Comparison of ENCODE assay signal across 8 mouse cellular contexts in the genomic region with DNA sequence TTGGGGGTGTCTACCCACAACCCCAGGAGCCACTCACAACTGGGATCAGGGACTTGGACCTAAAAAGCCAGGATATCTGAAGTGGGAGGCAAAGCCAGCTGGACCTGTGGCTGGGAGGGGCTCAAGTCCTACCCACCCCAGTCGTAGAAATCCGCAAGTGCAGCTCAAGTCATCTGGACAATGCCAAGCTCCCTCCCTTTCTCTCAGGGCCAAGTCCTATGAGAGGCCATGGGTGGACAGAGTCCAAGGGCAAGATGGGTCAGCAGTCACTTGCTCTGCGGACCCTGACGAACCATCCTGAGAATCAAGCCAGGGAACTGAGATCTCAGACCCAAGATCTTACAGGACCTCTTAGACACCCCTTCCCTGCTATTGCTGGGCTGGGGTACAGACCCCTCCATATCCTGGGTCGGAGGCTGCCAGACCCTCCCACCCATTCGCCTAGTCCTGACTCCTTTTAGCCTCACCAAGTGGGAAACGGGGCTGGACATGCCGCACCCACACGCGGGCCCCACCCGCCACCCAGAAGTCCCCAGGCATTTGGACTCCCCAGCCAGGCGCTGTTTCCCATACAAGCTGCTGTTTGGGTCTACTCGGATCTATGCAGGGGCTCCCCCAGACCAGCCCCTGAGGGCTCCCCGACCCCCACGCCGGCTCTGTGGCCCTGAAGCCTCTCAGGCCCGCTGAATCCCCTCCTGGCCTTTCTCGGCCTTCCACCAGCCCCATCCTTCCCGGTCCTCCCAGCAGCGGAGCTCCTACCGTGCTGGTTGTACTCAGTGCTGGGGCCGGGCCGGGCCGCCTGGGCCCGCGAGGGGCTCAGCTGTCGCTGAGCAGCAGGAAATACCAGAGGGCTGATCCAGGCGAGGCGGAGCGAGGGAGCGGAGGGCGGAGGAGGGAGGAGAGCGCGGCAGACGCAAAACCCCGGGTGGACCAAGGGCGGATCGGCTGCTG. TPM values are rescaled to one million over a fixed set of nuclear protein-coding genes. Genes with fewer than 3 reads are reported as not detected.
A peak's percentile ranks its signal among the peaks of the same experiment; 100 is the strongest.
DNase-seq lines count a peak whose midpoint lies in the region; ATAC-seq and TF ChIP-seq lines count a peak whose summit lies in the region.

No protein-coding gene starts in this region.

- peak overlapping the region; percentile 70 for H3K9ac ChIP-seq in forebrain, embryonic 15.5 days (replicated peaks)

- intact Hi-C loops in heart, postnatal 14 days (cut with DNase I), result no loop called here

- peak; percentile 98 for ATAC-seq in CD4-positive, CD25-positive, alpha-beta regulatory T cell, adult 4 months
- peak; percentile 93 for ATAC-seq in forebrain, embryonic 15.5 days (replicated peaks)

- H3K4me2 ChIP-seq in forebrain, embryonic 15.5 days (replicated peaks), result peak overlapping the region; percentile 64

- DNase-seq in heart, postnatal 14 days, result peak; percentile 88 to 90
- DNase-seq in kidney, postnatal 4 days, result peak; percentile 91 to 94
- peak; percentile 84 for DNase-seq in lung, adult 2 months
- peak; percentile 31 to 66 for DNase-seq in thymus, postnatal 10 days (ENCODE audit: low spot score in 2 of 2)

- H3K27ac ChIP-seq in bone marrow macrophage, adult 2 months (ENCODE audit: insufficient read depth, low read depth, low read length), result no peak overlapping the region
- H3K27ac ChIP-seq in forebrain, embryonic 15.5 days (replicated peaks), result peak overlapping the region; percentile 81
- no peak overlapping the region for H3K27ac ChIP-seq in olfactory bulb, adult 2 months (ENCODE audit: insufficient read depth, low read depth, low read length)

- WGBS in forebrain, embryonic 15.5 days, result 5% methylated on average over 38 of the region's 38 CpGs
- WGBS in lung, adult 2 months, result 3% methylated on average over 36 of the region's 38 CpGs
- 3% methylated on average over 38 of the region's 38 CpGs for WGBS in olfactory bulb, adult 2 months

- H3K4me1 ChIP-seq in bone marrow macrophage, adult 2 months (ENCODE audit: control insufficient read depth, insufficient read depth, low read length), result no peaks in the 10 kb centered on the region
- peaks cover 33% of the 10 kb centered on the region for H3K4me1 ChIP-seq in forebrain, embryonic 15.5 days
- peaks cover 21% of the 10 kb centered on the region for H3K4me1 ChIP-seq in lung, adult 2 months (ENCODE audit: control insufficient read depth, insufficient read depth, low read length)
- H3K4me1 ChIP-seq in olfactory bulb, adult 2 months (ENCODE audit: control insufficient read depth, insufficient read depth, low read length), result peaks cover 17% of the 10 kb centered on the region

- 0 out of 2 replicates have a peak, but pooled peaks cover 5% of the 10 kb centered on the region for H3K27me3 ChIP-seq in forebrain, embryonic 15.5 days

- TF ChIP-seq CTCF in bone marrow macrophage, adult 2 months (IDR thresholded peaks at IDR 0.05; ENCODE audit: low read depth, low read length), result no peak
- TF ChIP-seq CTCF in lung, adult 2 months (IDR thresholded peaks at IDR 0.05; ENCODE audit: insufficient read depth, low read length), result no peak
- TF ChIP-seq CTCF in olfactory bulb, adult 2 months (IDR thresholded peaks at IDR 0.05; ENCODE audit: insufficient read depth, low read depth, low read length), result no peak

- 0 out of 2 replicates have a peak overlapping the region, but pooled peaks have one; percentile 18 for H3K4me3 ChIP-seq in bone marrow macrophage, adult 2 months (ENCODE audit: insufficient read depth, low read length)
- peak overlapping the region; percentile 48 for H3K4me3 ChIP-seq in forebrain, embryonic 15.5 days
- H3K4me3 ChIP-seq in lung, adult 2 months (replicated peaks; ENCODE audit: extremely low read depth, low read depth, low read length), result peak overlapping the region; percentile 79
- peak overlapping the region; percentile 78 for H3K4me3 ChIP-seq in olfactory bulb, adult 2 months (ENCODE audit: insufficient read depth, low read depth, low read length)

- no peak for TF ChIP-seq POLR2A in bone marrow macrophage, adult 2 months (IDR thresholded peaks at IDR 0.05; ENCODE audit: borderline replicate concordance, low read depth, low read length)
- TF ChIP-seq POLR2A in lung, adult 2 months (IDR thresholded peaks at IDR 0.05; ENCODE audit: borderline replicate concordance, extremely low read depth, low read depth, low read length), result peak; percentile 82
- peak; percentile 80 for TF ChIP-seq POLR2A in olfactory bulb, adult 2 months (IDR thresholded peaks at IDR 0.05; ENCODE audit: insufficient read depth, low read depth, low read length)

- no peaks in the 10 kb centered on the region for H3K9me3 ChIP-seq in forebrain, embryonic 15.5 days

- H3K36me3 ChIP-seq in forebrain, embryonic 15.5 days, result no peaks in the 10 kb centered on the region

RNA-seq across cellular contexts. Expression of gene Osbpl5, which starts 17.0 kb away (rescaled TPM):
- polyA plus RNA-seq in CD4-positive, CD25-positive, alpha-beta regulatory T cell, adult 4 months (2017; shearing (Covaris generic)), result 10 to 100 TPM; 17.2 to 31.0 TPM
- polyA plus RNA-seq in bone marrow macrophage, adult 2 months (2012; ENCODE audit: insufficient read depth, insufficient read length, missing spikeins), result 1.2 TPM in 1 of 2 replicates, not detected in the other
- polyA plus RNA-seq in forebrain, embryonic 15.5 days (2015; fragmentation: Nextera tagmentation; extraction: Ambion mirVana), result 30.2 and 32.4 TPM in 2 replicates
- total RNA-seq in heart, postnatal 14 days (2021), result 10 to 100 TPM; 18.5 to 21.9 TPM
- polyA plus RNA-seq in lung, adult 2 months (2012; rRNA removed), result 103 and 125 TPM in 2 replicates
- not detected in 2 replicates for polyA plus RNA-seq in olfactory bulb, adult 2 months (2012; ENCODE audit: insufficient read depth, insufficient read length, low replicate concordance, missing spikeins)

RNA-seq across cellular contexts. Expression of gene Mrgprg, which starts 27.0 kb away (rescaled TPM):
- not detected for polyA plus RNA-seq in CD4-positive, CD25-positive, alpha-beta regulatory T cell, adult 4 months (2017; shearing (Covaris generic))
- not detected in 2 replicates for polyA plus RNA-seq in bone marrow macrophage, adult 2 months (2012; ENCODE audit: insufficient read depth, insufficient read length, missing spikeins)
- polyA plus RNA-seq in forebrain, embryonic 15.5 days (2015; fragmentation: Nextera tagmentation; extraction: Ambion mirVana), result not detected in 2 replicates
- total RNA-seq in heart, postnatal 14 days (2021), result not detected
- polyA plus RNA-seq in lung, adult 2 months (2012; rRNA removed), result not detected in 2 replicates
- not detected in 2 replicates for polyA plus RNA-seq in olfactory bulb, adult 2 months (2012; ENCODE audit: insufficient read depth, insufficient read length, low replicate concordance, missing spikeins)

RNA-seq across cellular contexts. Expression of gene Mrgpre, which starts 44.5 kb away (rescaled TPM):
- 10 to 100 TPM in 1 of 2 experiments, 1 to 10 TPM in 1; 5.7 to 11.7 TPM for polyA plus RNA-seq in CD4-positive, CD25-positive, alpha-beta regulatory T cell, adult 4 months (2017; shearing (Covaris generic))
- 0.35 and 0.39 TPM in 2 replicates for polyA plus RNA-seq in bone marrow macrophage, adult 2 months (2012; ENCODE audit: insufficient read depth, insufficient read length, missing spikeins)
- 3.0 and 3.5 TPM in 2 replicates for polyA plus RNA-seq in forebrain, embryonic 15.5 days (2015; fragmentation: Nextera tagmentation; extraction: Ambion mirVana)
- 1 to 10 TPM; 1.5 to 1.8 TPM for total RNA-seq in heart, postnatal 14 days (2021)
- 2.2 and 3.2 TPM in 2 replicates for polyA plus RNA-seq in lung, adult 2 months (2012; rRNA removed)
- not detected in 2 replicates for polyA plus RNA-seq in olfactory bulb, adult 2 months (2012; ENCODE audit: insufficient read depth, insufficient read length, low replicate concordance, missing spikeins)

RNA-seq across cellular contexts. Expression of gene Tnfrsf23, which starts 54.1 kb away (rescaled TPM):
- 1 to 10 TPM; 2.6 to 4.3 TPM for polyA plus RNA-seq in CD4-positive, CD25-positive, alpha-beta regulatory T cell, adult 4 months (2017; shearing (Covaris generic))
- 9.8 TPM in 2 replicates for polyA plus RNA-seq in bone marrow macrophage, adult 2 months (2012; ENCODE audit: insufficient read depth, insufficient read length, missing spikeins)
- 0.45 and 0.66 TPM in 2 replicates for polyA plus RNA-seq in forebrain, embryonic 15.5 days (2015; fragmentation: Nextera tagmentation; extraction: Ambion mirVana)
- total RNA-seq in heart, postnatal 14 days (2021), result 1 to 10 TPM; 1.4 to 1.5 TPM
- 3.0 and 5.3 TPM in 2 replicates for polyA plus RNA-seq in lung, adult 2 months (2012; rRNA removed)
- not detected in 2 replicates for polyA plus RNA-seq in olfactory bulb, adult 2 months (2012; ENCODE audit: insufficient read depth, insufficient read length, low replicate concordance, missing spikeins)

Comparison
In these comparisons a context has a peak if more than half of its experiments do, and no peak if none do; other contexts are left out.
1. H3K4me3 ChIP-seq: peak in every context shown above with its lines; median percentile 79 in lung, adult 2 months; 78 in olfactory bulb, adult 2 months; 48 in forebrain, embryonic 15.5 days; 18 in bone marrow macrophage, adult 2 months.